Mouse (Mus musculus): ENCODE results near the gene Map1b.

DNA sequence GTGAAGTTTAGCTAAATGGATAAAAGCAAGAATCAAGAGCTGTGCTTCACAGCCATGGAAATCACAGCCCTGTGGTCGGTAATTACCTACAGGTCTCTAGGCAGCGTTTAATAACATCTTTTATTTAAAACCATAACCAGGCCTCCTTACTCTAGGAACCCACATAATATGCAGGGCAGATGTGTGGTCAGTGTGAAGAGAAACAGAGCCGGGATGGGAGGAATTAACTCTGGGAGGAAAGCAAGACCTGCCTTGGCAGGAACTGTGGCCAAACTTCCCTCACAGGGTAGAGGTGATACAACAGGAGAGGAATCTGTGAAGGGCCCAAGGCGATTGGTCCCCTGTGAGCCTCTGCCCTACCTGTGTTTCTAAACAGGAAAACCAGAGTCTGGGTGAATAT is 66.8 kb downstream of the Map1b start:
- TF ChIP-seq CTCF (IDR thresholded peaks at IDR 0.05; ENCODE audit: insufficient read depth, low read depth, low read length) (no peak), POLR2A (IDR thresholded peaks at IDR 0.05; ENCODE audit: insufficient read depth, low read depth, low read length) (no peak)

Measured in olfactory bulb, adult 2 months (tissue).